Mouse (Mus musculus): ENCODE data around the gene Kpna2. TPM values are rescaled to one million over a fixed set of nuclear protein-coding genes. Genes with fewer than 3 reads are reported as not detected.

Gene Kpna2
- polyA plus RNA-seq, 1 experiment: not detected

DNA sequence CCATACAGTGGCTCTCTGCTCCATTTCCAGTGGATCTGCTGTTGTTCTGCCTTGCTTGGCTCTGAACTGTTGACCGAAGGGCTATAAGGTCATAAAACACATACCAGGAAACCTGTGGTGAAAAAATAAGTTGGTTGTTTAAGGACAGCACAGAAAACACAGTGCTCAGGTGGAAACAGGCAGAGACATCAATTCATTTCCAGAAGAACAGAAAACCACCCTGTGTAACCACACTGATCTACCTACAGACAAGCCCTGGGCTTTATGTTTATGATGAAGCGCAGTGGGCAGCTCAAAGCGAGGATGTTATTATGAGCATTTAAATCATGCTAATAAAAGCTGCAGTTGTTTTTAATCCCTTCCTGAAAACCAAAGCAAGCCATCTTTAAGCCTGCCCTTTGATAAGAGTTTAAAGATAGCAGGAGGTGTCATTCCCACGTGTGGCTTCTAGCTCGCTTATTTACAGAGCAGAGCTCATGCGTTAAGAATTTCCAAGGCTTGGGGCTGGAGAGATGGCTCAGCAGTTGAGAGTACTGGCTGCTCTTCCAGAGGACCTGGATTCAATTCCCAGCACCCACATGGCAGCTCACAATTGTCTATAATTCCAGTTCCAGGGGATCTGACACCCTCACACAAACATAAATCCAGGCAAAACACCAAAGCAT lies 40.8 kb downstream of the Kpna2 start:
- Histone ChIP-seq H3K4me3 (ENCODE audit: insufficient read depth, low read depth, low read length) (no peak overlapping the region), H3K27ac (ENCODE audit: insufficient read depth, low read depth, low read length) (no peak overlapping the region), H3K4me1 (ENCODE audit: control insufficient read depth, insufficient read depth, low read length) (no peaks in the 10 kb centered on the region)
- no peak for TF ChIP-seq POLR2A (IDR thresholded peaks at IDR 0.05; ENCODE audit: insufficient read depth, low read depth, low read length)
- no peak for TF ChIP-seq CTCF (IDR thresholded peaks at IDR 0.05; ENCODE audit: insufficient read depth, low read depth, low read length)
- 76% methylated on average over 6 of the region's 6 CpGs for WGBS

DNA sequence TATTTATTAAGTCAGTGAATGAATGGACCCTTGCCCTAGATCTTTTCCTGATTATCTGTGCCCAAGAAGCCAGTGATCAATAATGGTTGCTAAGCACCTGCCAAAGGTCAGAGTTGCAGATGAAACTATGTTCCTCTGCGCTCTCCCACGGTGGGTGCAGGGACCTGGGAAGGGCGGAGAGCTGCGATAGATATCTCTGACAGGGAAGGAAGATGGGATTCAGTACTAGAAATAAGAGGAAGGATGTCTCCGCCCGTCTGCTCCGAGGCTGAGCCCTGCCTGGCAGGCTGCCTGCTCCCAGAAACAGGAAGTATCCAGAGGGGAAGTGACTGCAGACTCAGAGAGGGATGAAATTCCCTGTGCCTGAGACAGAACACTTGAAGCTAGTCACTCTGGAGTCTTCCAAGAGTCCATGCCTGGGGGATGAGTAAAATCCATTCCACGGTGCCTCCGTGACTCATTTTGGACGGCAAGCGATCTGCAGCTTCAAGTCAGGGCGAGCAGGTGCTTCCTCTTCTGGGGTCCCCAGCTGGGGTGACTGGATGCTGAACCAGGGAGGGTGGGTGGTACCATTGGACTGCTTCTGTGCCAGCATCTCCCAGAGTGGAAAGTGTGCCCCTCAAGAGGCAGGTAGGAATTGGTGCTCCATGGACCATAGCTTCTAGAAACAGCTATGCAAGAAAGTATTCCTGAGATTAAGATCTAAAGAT lies 41.9 kb downstream of the Kpna2 start:
- H3K4me3 ChIP-seq (ENCODE audit: insufficient read depth, low read depth, low read length): no peak overlapping the region
- WGBS: 66% methylated on average over 12 of the region's 12 CpGs
- no peaks in the 10 kb centered on the region for H3K4me1 ChIP-seq (ENCODE audit: control insufficient read depth, insufficient read depth, low read length)
- TF ChIP-seq POLR2A (IDR thresholded peaks at IDR 0.05; ENCODE audit: insufficient read depth, low read depth, low read length): no peak
- no peak for TF ChIP-seq CTCF (IDR thresholded peaks at IDR 0.05; ENCODE audit: insufficient read depth, low read depth, low read length)
- no peak overlapping the region for H3K27ac ChIP-seq (ENCODE audit: insufficient read depth, low read depth, low read length)

DNA sequence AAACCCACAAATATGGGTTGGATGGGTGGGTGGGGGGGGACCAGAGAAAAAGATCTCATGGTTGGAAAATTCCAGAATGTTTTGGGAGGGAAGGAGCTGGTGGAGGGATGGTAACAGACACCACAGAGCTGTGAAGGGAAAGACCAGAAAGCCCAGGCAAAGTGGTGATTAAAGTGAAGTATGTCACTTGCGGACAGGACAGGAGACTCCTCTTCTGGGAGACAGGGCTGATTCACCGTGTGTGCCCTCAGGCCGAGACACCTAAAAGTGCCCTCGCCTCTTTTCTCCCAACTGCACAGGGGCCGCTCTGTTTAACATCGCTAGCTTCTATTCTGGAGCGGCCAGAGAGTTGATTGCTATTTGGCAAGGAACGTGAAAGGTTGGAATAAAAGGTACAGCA lies 44.8 kb downstream of the Kpna2 start:
- TF ChIP-seq POLR2A (IDR thresholded peaks at IDR 0.05; ENCODE audit: insufficient read depth, low read depth, low read length) (no peak), CTCF (IDR thresholded peaks at IDR 0.05; ENCODE audit: insufficient read depth, low read depth, low read length) (no peak)
- H3K4me1 ChIP-seq (ENCODE audit: control insufficient read depth, insufficient read depth, low read length): no peaks in the 10 kb centered on the region
- no peak overlapping the region for H3K27ac ChIP-seq (ENCODE audit: insufficient read depth, low read depth, low read length)
- WGBS: 52% methylated on average over 8 of the region's 8 CpGs
- no peak overlapping the region for H3K4me3 ChIP-seq (ENCODE audit: insufficient read depth, low read depth, low read length)

DNA sequence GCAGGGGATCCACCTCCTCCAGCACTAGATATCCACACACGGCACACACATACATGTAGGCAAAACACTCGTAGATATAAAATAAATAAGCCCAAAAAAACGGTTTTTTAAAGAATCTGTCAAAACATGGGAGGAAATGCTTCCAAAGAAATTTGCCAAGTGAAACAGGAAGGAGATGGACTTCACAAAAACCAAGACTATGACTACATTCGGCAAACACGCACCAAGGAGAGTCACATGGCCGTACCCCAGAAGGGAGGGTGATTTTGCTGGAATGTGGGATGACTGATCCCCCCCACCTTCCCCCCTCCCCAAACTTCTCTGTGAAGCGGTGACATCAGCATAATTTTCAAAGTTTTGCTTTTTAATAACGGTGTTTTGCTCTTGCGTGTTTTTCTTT lies 45.2 kb downstream of the Kpna2 start:
- H3K27ac ChIP-seq (ENCODE audit: insufficient read depth, low read depth, low read length): no peak overlapping the region
- TF ChIP-seq POLR2A (IDR thresholded peaks at IDR 0.05; ENCODE audit: insufficient read depth, low read depth, low read length) (no peak), CTCF (IDR thresholded peaks at IDR 0.05; ENCODE audit: insufficient read depth, low read depth, low read length) (no peak)
- H3K4me1 ChIP-seq (ENCODE audit: control insufficient read depth, insufficient read depth, low read length): no peaks in the 10 kb centered on the region
- no peak overlapping the region for H3K4me3 ChIP-seq (ENCODE audit: insufficient read depth, low read depth, low read length)
- 70% methylated on average over 9 of the region's 9 CpGs for WGBS

Other genes starting within 250 kb of the Kpna2 start
- not detected in 2 replicates for gene Pecam1, start 248.9 kb downstream of the Kpna2 start, polyA plus RNA-seq (2012; ENCODE audit: insufficient read depth, insufficient read length, low replicate concordance, missing spikeins)
- gene Milr1, start 248.3 kb downstream of the Kpna2 start, polyA plus RNA-seq (2012; ENCODE audit: insufficient read depth, insufficient read length, low replicate concordance, missing spikeins): not detected in 2 replicates
- not detected in 2 replicates for gene Polg2, start 220.0 kb downstream of the Kpna2 start, polyA plus RNA-seq (2012; ENCODE audit: insufficient read depth, insufficient read length, low replicate concordance, missing spikeins)
- 601 and 983 TPM in 2 replicates for gene Ddx5, start 210.4 kb downstream of the Kpna2 start, polyA plus RNA-seq (2012; ENCODE audit: insufficient read depth, insufficient read length, low replicate concordance, missing spikeins)
- gene Cep95, start 210.3 kb downstream of the Kpna2 start, polyA plus RNA-seq (2012; ENCODE audit: insufficient read depth, insufficient read length, low replicate concordance, missing spikeins): not detected in 2 replicates
- not detected in 2 replicates for gene Smurf2, start 78.8 kb downstream of the Kpna2 start, polyA plus RNA-seq (2012; ENCODE audit: insufficient read depth, insufficient read length, low replicate concordance, missing spikeins)
- not detected in 2 replicates for gene 1810010H24Rik, start 26.1 kb upstream of the Kpna2 start, polyA plus RNA-seq (2012; ENCODE audit: insufficient read depth, insufficient read length, low replicate concordance, missing spikeins)
- 76.8 TPM in 1 of 2 replicates, not detected in the other for gene Bptf, start 132.6 kb upstream of the Kpna2 start, polyA plus RNA-seq (2012; ENCODE audit: insufficient read depth, insufficient read length, low replicate concordance, missing spikeins)
- gene Nol11, start 189.8 kb upstream of the Kpna2 start, polyA plus RNA-seq (2012; ENCODE audit: insufficient read depth, insufficient read length, low replicate concordance, missing spikeins): not detected in 2 replicates

All from olfactory bulb, adult 2 months (tissue).